Mouse (Mus musculus) B cell, adult 2 months (primary cell): ENCODE data around the gene Prpf40a.

ENCODE experiments used
- DNase-seq, 2 experiments: peaks; one replicate each; pipeline ENCODE4 v3.0.0; 2022

Prpf40a gene

DNA sequence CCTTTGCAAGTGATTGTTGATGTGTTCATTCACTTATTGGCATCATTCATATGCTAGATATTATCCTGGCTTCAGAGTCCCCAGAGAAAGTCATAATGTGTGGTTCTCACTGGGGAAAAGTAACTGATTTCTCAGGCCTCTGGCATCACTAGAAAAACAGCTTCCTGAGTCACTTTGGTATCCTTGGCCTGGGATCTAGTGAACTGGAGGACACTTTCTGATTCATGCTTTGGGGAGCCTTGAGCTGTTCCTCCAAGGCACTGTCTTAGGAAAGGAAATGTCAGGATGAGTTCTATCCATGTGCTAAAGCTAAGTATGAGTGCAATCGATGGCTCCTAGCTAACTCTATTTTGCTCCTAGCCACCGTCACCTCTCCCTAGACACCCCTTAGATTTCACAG lies 88.2 kb downstream of the Prpf40a start:
- no peak for DNase-seq

GRCm38 (mm10) chr2:53101885-53102740 lies 89.0 kb downstream of the Prpf40a start:
- no peak for DNase-seq

DNA sequence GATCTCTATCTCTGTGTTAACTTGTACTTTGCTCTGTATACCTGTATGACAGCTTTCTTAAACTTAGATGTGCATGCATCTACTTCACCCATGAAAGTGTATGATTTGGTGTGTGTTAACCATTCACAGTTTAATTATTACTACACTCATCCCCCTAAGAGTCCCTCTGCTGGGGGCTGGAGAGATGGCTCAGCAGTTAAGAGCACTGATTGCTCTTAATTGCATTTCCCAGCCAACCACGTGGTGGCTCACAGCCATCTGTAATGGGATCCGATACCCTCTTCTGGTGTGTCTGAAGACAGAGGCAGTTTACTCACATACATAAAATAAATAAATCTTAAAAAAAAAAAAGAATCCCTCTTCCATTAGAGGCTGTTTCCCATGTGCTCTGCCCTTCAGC lies 91.0 kb downstream of the Prpf40a start:
- DNase-seq: no peak

GRCm38 (mm10) chr2:53095489-53095888 lies 95.6 kb downstream of the Prpf40a start:
- no peak for DNase-seq

DNA sequence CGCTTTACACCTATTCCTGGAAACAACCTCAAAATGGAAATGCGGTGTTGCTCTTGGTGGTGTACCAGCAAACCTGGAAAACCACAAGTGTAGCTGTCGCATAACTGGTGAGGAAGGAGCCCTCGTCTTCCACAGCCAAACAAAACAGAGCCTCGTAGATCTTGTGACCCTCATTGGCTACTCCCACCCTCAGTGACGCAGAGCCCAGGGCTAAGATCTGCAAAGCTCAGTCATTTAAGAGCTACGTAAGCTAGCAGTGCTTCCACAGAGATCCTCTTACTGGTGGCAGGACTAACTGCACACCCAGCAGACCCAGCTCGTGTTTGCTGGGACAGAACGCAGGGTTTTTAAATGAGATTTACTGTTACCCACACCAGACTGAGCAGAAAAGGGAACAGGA lies 96.1 kb downstream of the Prpf40a start:
- DNase-seq: no peak

DNA sequence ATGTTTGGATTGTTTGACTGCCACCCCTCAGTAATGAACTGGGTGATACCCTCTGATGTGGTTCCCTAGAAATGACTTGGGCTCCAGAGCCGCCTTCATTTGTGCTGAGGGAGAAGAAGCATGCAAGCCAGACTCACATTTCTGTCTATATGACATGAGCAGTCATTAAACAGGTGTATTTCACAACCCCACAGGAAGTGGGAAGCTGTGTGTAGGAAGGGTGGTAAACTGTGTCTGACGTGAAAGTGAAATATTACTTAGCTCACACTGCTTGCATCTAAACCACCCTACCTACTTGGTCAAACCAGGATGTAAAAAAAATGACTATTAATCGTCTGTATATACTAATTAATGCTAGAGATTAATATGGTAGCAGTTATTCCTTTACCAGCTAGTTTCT lies 102.3 kb downstream of the Prpf40a start:
- DNase-seq: no peak

- DNase-seq: peak; percentile 21 to 31
Observed at GRCm38 (mm10) chr2:53085617-53086202, 105.4 kb downstream of the Prpf40a start.
